Mouse (Mus musculus): ENCODE results near the gene Gm20695.

- TF ChIP-seq CTCF (IDR thresholded peaks at IDR 0.05; ENCODE audit: control insufficient read depth, insufficient read depth, low read length), result no peak
- TF ChIP-seq POLR2A (IDR thresholded peaks at IDR 0.05; ENCODE audit: borderline replicate concordance, control insufficient read depth, low read depth, low read length), result no peak
Measured at GRCm38 (mm10) chr16:3923515-3923914, 39.1 kb downstream of the Gm20695 start.
